Mouse (Mus musculus) myocyte (in vitro differentiated cells): ENCODE results near the gene Dnajc5.

Experiments
- E2F4 ChIP-seq: IDR thresholded peaks from one replicate; pipeline ENCODE4 v1.6.1; 2011; ENCODE audit warnings: mild to moderate bottlenecking, control low read depth, moderate library complexity; ENCODE audit not compliant: insufficient read depth
- MAX ChIP-seq: IDR thresholded peaks from one replicate; pipeline ENCODE4 v1.6.1; 2011; ENCODE audit warnings: low read depth, mild to moderate bottlenecking, control low read depth
- MYOG ChIP-seq, 3 experiments: IDR thresholded peaks; one replicate each; pipeline ENCODE4 v1.6.1; 2011; ENCODE audit warnings: control low read depth in 2 of 3, low read depth in 2 of 3, mild to moderate bottlenecking in 2 of 3; ENCODE audit not compliant: insufficient read length in 2 of 3, control insufficient read depth in 1 of 3, insufficient read depth in 1 of 3
- POLR2A ChIP-seq: IDR thresholded peaks from one replicate; pipeline ENCODE4 v1.6.1; 2011; ENCODE audit warnings: low read depth, mild to moderate bottlenecking, control low read depth, moderate library complexity; ENCODE audit not compliant: insufficient read length

DNA sequence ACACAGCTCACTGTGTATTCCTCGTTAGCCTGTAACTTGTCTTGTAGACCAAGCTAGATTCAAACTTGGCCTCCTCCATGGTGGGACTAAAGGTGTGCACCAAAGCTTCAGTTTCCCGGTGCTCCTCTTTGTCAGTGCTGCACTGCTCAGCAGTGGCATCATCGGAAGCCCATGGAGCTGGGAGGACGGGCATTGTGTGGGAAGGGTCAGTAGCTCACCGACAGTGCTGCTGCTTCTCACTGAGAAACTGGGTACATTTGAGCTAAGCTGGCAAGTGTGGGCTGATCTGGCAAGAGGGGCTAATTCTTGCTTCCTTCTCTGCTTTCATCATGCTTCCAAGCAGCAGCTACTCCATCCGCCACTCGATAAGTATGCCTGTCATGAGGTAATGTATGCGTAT is 9.1 kb upstream of the Dnajc5 start:
- TF ChIP-seq POLR2A (no peak), E2F4 (no peak), MAX (no peak), MYOG (IDR thresholded peaks at IDR 0.05; ENCODE audit: control insufficient read depth in 1 of 3, insufficient read depth in 1 of 3, insufficient read length in 2 of 3, low read depth in 2 of 3) (no peak)
